Mouse (Mus musculus): Measurements from ENCODE around the gene Map4k4.

The Map4k4 gene

GRCm38 (mm10) chr1:40030976-40031356 is 130.3 kb downstream of the Map4k4 start:
- no peak for DNase-seq (ENCODE audit: extremely low read depth, low read depth, low spot score)

DNA sequence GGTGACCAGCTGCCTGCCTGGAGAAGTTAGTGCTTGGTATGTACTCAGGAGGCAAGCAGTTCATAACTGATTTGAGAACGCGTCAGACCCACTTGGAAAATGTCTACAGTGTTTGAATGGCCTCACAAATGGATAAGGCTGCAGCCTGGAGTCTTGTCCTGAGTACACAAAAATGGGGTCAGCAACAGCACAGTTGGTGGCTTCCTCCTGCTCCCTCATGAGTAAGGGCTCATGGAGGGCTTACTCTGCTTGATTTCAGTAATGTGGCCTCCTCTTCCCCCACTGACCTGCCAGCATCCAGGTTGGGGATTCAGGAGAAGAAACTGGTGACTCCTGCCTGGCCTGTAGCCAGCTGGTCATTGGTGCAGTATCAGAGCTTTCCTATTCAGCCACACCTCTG is 130.9 kb downstream of the Map4k4 start:
- no peak for DNase-seq (ENCODE audit: extremely low read depth, low read depth, low spot score)

- no peak for DNase-seq (ENCODE audit: extremely low read depth, low read depth, low spot score)
Measured at GRCm38 (mm10) chr1:40033315-40033714, 132.6 kb downstream of the Map4k4 start.

- no peak for DNase-seq (ENCODE audit: extremely low read depth, low read depth, low spot score)
Measured at GRCm38 (mm10) chr1:40033743-40034420, 133.2 kb downstream of the Map4k4 start.

GRCm38 (mm10) chr1:40037831-40038230 is 137.1 kb downstream of the Map4k4 start:
- DNase-seq (ENCODE audit: extremely low read depth, low read depth, low spot score), result no peak

GRCm38 (mm10) chr1:40045686-40046085 is 145.0 kb downstream of the Map4k4 start:
- no peak for DNase-seq (ENCODE audit: extremely low read depth, low read depth, low spot score)

DNA sequence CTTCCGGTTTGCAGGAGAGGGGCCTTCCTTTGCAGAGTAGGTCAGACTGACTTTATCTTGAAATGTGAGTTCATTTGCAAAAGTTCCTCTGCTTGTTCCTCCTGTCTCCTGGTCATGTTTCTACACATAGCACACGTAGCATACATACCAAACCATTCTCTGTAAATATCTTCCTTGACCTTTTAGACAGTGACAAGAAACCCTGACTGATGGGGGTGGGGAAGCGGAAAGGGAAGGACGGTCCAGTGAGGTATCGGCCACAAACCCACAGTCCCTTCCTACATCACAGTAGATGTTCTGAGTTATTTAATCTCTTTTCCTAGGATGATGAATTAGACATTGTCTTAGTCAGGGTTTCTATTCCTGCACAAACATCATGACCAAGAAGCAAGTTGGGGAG is 145.9 kb downstream of the Map4k4 start:
- no peak for DNase-seq (ENCODE audit: extremely low read depth, low read depth, low spot score)

- DNase-seq (ENCODE audit: extremely low read depth, low read depth, low spot score), result no peak
Measured at GRCm38 (mm10) chr1:40051157-40051556, 150.4 kb downstream of the Map4k4 start.

DNA sequence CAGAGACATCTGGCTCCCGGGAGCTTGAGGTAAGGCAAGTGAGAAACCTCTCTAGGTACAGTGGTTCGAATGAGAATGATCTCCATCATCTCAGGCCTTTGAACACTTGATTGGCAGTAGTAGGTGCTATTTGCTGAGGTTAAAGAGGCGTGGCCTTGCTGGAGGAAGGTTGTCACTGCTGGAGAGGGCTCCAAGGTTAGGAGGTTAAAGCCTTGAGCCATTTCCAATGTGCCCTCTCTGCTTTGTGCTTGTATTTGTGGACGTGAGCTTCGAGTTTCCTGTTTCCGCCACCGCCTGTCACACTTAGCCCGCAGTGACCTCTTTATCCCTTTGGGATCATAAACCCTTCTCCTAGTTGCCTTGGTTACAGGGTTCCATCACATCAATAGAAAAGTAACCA is 151.4 kb downstream of the Map4k4 start:
- no peak for DNase-seq (ENCODE audit: extremely low read depth, low read depth, low spot score)

- no peak for DNase-seq (ENCODE audit: extremely low read depth, low read depth, low spot score)
Measured at GRCm38 (mm10) chr1:40053071-40053470, 152.4 kb downstream of the Map4k4 start.

GRCm38 (mm10) chr1:40055051-40055450 is 154.3 kb downstream of the Map4k4 start:
- DNase-seq (ENCODE audit: extremely low read depth, low read depth, low spot score), result no peak

GRCm38 (mm10) chr1:40055963-40056362 is 155.2 kb downstream of the Map4k4 start:
- DNase-seq (ENCODE audit: extremely low read depth, low read depth, low spot score), result no peak

GRCm38 (mm10) chr1:40057351-40057750 is 156.6 kb downstream of the Map4k4 start:
- DNase-seq (ENCODE audit: extremely low read depth, low read depth, low spot score), result no peak

DNA sequence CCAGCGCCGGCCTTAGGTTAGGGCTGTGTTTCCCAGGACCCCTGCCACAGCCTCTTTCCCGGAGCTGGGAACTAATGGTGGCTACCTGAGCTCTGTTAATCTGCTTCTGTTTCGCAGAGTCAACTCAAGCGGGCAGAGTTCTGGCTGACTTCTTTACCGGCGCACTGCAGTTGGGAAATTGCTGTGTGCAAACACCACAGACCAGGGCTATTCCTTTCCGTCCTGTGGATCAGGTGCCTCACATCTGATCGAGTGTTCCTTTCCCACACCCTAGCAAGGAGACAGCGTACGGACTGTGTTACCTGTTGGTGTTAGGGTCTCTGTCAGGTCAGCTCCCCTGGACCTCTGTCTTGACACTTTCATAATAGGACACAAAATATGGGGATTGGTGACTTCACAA is 157.3 kb downstream of the Map4k4 start:
- DNase-seq (ENCODE audit: extremely low read depth, low read depth, low spot score), result no peak

DNA sequence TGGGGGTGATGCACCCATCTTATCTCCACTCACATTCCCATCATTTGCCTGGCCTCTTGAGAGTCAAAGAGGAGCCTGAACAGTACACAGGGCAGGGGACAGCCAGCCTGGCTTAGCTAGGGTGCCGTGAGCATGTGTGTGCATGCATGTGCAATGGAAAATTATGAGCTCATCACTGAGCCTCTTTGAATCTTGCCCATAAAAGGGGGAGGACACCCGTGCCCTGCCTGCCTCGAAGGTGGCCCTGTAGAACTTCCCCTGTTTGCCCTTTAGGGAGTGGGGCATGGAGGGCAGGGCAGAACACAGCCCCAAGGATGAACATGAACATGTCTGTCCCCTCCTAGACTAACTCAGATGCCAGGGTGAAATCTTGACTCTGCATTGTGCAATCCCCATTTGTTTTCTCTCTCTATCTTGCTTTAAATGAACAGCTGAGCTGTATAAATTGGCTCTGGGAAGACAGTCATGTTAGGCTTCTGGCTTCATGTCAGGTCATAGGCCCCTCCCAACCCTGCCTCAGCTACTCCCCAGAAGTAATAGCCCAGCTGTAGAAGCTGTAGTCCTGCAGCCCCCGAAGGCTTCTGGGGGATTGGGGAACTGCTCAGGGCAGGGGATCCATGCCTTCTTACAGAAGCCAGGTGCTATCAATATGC is 158.5 kb downstream of the Map4k4 start:
- DNase-seq (ENCODE audit: extremely low read depth, low read depth, low spot score), result no peak

DNA sequence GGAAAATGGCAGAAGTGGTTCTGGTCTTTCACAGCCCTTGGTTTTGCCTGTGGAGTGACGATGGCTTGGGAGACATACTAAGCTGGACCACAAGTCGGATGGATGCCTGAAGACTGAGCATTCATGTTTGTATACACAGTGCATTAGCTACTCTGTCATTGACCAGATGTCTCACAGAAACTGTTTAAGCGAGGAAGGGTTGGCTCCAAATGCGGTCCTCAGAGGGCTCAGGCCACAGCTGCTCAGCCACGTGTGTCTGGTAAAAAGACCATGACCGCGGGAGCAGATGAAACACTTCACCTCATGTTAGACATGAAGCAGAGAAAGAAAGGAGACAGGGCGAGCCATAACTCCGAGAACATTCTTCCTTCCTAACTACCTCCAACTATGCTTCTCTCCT is 160.6 kb downstream of the Map4k4 start:
- DNase-seq (ENCODE audit: extremely low read depth, low read depth, low spot score), result no peak

DNA sequence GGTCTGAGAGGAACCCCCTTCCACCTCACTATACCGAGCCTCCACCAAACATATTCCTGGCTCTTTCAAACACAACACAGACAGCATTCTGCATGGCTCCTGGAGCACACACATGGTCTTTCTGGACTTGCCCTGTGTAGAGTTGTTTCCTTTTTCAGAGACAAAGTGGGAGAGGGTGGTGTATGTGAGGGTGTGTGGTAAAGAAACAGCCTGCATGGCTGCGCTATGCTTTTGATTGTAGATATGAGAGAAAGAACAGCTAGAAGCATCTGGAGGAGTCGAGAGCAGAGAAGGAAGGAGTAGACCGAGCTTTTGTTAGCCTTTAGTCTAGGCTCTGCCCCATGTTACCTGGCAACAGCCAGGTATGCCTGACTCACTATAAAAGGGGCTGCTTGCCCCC is 162.7 kb downstream of the Map4k4 start:
- DNase-seq (ENCODE audit: extremely low read depth, low read depth, low spot score), result no peak

DNA sequence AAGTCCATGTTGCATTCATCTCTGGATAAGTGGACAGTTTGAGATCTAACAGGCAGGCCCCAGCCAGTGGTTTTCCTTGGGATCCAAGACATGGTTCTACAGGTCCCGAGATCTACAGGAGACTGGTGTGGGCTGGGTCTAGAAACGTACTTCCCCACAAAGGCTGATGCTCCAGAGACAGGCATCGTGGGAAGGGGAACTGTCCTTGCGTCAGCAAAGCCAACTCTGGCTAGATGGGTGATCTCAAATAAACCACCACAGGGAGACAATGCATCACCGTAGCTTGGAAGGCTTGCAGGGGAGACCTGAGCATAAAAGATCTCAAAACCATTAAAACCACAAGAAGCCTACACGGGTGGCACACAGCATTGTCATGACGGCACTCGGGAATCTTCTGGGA is 163.8 kb downstream of the Map4k4 start:
- DNase-seq (ENCODE audit: extremely low read depth, low read depth, low spot score), result no peak

- no peak for DNase-seq (ENCODE audit: extremely low read depth, low read depth, low spot score)
Measured at GRCm38 (mm10) chr1:40072558-40072957, 171.8 kb downstream of the Map4k4 start.

DNA sequence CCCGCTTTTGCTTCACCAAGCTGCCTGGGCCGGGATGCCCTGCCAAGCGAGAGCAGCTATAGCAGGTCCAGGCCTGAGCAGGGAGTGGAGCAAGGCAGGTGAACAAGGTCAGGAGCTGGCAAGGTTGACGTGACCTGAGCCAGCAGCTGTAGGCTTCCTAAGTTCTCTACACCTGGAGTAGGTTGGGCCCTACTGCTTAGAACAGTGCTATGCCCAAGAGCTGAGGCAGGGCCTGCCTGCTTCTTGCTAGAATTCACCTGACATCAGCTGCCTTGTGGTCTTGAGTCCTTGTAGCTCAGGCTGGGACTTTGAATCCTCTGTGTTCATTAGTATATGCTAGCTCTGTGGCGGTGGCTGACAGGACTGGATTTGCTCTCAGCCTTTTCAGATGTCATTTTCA is 173.1 kb downstream of the Map4k4 start, which contains the start of gene Il1r2:
TSS of gene Il1r2 (plus strand) at position 301 of the 400 bp plus-strand sequence.
- peak; percentile 43 for DNase-seq (ENCODE audit: extremely low read depth, low read depth, low spot score)
